Mouse (Mus musculus) CH12.LX (cell line): Measurements from ENCODE around the gene Utp18. TPM values are rescaled to one million over a fixed set of nuclear protein-coding genes. Genes with fewer than 3 reads are reported as not detected.

Experiments
- DNase-seq: peaks from one replicate; pipeline ENCODE4 v3.0.0-alpha.2; 2013; ENCODE audit errors: extremely low read depth
- H3K27ac ChIP-seq: 2 replicates; pipeline ENCODE4 v1.5.1; 2012; ENCODE audit warnings: low read depth, mild to moderate bottlenecking, control low read depth, moderate library complexity; ENCODE audit not compliant: insufficient read depth
- H3K27me3 ChIP-seq: replicated peaks from 2 replicates; pipeline ENCODE3; 2012; ENCODE audit warnings: inconsistent platforms
- H3K36me3 ChIP-seq, 2 experiments: replicated peaks in 1 of 2; 2 replicates each; pipeline versions ENCODE3 to v1.6.1; 2012; ENCODE audit warnings: inconsistent platforms in 1 of 2, low read length in 1 of 2, mild to moderate bottlenecking in 1 of 2, mixed read lengths in 1 of 2, moderate library complexity in 1 of 2; ENCODE audit not compliant: control insufficient read depth in 1 of 2, insufficient read depth in 1 of 2
- H3K4me1 ChIP-seq, 2 experiments: 2 replicates each; pipeline ENCODE4 v1.6.1; 2012; ENCODE audit warnings: inconsistent platforms in 1 of 2, moderate library complexity in 1 of 2; ENCODE audit not compliant: insufficient read depth in 2 of 2, control insufficient read depth in 1 of 2
- H3K4me2 ChIP-seq: 2 replicates; pipeline ENCODE4 v1.6.1; 2012; ENCODE audit warnings: low read depth, mild to moderate bottlenecking, control low read depth; ENCODE audit not compliant: poor library complexity, insufficient read depth, severe bottlenecking
- H3K4me3 ChIP-seq, 3 experiments: fragments of 150-350 bp in 1 of 3; sonication (generic) in 1 of 3; replicated peaks in 1 of 3; 2 replicates each; pipeline versions ENCODE3 to v1.5.1; 2011 to 2012; ENCODE audit warnings: low read depth in 2 of 3, low read length in 2 of 3, mild to moderate bottlenecking in 2 of 3, moderate library complexity in 2 of 3, control low read depth in 1 of 3, improper control_type of control experiment in 1 of 3, inconsistent platforms in 1 of 3, mixed read lengths in 1 of 3; ENCODE audit not compliant: poor library complexity in 1 of 3
- H3K79me2 ChIP-seq: replicated peaks from 2 replicates; pipeline ENCODE4 v1.6.1; 2012; ENCODE audit warnings: mild to moderate bottlenecking, moderate library complexity; ENCODE audit not compliant: control insufficient read depth, poor library complexity, insufficient read depth, severe bottlenecking; ENCODE audit errors: extremely low read depth
- H3K9ac ChIP-seq: 2 replicates; pipeline ENCODE4 v1.6.1; 2012; ENCODE audit warnings: low read depth, mild to moderate bottlenecking, control low read depth, moderate library complexity; ENCODE audit not compliant: insufficient read depth
- H3K9me3 ChIP-seq: replicated peaks from 2 replicates; pipeline ENCODE3; 2012; ENCODE audit warnings: low read length, inconsistent platforms, mixed read lengths
- BHLHE40 ChIP-seq: IDR thresholded peaks from 2 replicates; pipeline ENCODE4 v1.6.1; 2011; ENCODE audit warnings: mild to moderate bottlenecking, low read depth, low read length, improper control_type of control experiment
- CHD1 ChIP-seq: IDR thresholded peaks from 2 replicates; pipeline ENCODE4 v1.6.1; 2012; ENCODE audit warnings: low read depth, low read length, improper control_type of control experiment, inconsistent platforms
- EP300 ChIP-seq: IDR thresholded peaks from 2 replicates; pipeline ENCODE4 v1.6.1; 2011; ENCODE audit warnings: low read length, improper control_type of control experiment
- KAT2A ChIP-seq: IDR thresholded peaks from 2 replicates; pipeline ENCODE4 v1.6.1; 2012; ENCODE audit warnings: low read length, improper control_type of control experiment, inconsistent platforms; ENCODE audit not compliant: insufficient replicate concordance
- MAFK ChIP-seq: IDR thresholded peaks from 2 replicates; pipeline ENCODE4 v1.6.1; 2011; ENCODE audit warnings: low read length, improper control_type of control experiment; ENCODE audit not compliant: insufficient replicate concordance
- MAX ChIP-seq: IDR thresholded peaks from 2 replicates; pipeline ENCODE4 v1.6.1; 2011; ENCODE audit warnings: low read length, improper control_type of control experiment
- MXI1 ChIP-seq: IDR thresholded peaks from 2 replicates; pipeline ENCODE4 v1.6.1; 2011; ENCODE audit warnings: mild to moderate bottlenecking, low read depth, low read length, improper control_type of control experiment
- MYC ChIP-seq: IDR thresholded peaks from 2 replicates; pipeline ENCODE4 v1.6.1; 2011; ENCODE audit warnings: low read depth, mild to moderate bottlenecking, improper control_type of control experiment, low read length
- NRF1 ChIP-seq: IDR thresholded peaks from 2 replicates; pipeline ENCODE4 v1.6.1; 2014; ENCODE audit warnings: low read depth, mild to moderate bottlenecking, inconsistent platforms, low read length, improper control_type of control experiment, moderate library complexity
- PAX5 ChIP-seq: IDR thresholded peaks from 2 replicates; pipeline ENCODE4 v1.6.1; 2012; ENCODE audit warnings: low read length, inconsistent platforms, mixed read lengths
- RAD21 ChIP-seq: IDR thresholded peaks from 2 replicates; pipeline ENCODE4 v1.6.1; 2011; ENCODE audit warnings: low read depth, mild to moderate bottlenecking, low read length, improper control_type of control experiment, moderate library complexity
- RCOR1 ChIP-seq: conservative IDR thresholded peaks from 2 replicates; pipeline ENCODE4 v1.6.1; 2012; ENCODE audit warnings: low read depth, mild to moderate bottlenecking, inconsistent platforms, low read length, improper control_type of control experiment
- SMC3 ChIP-seq: IDR thresholded peaks from 2 replicates; pipeline ENCODE4 v1.6.1; 2011; ENCODE audit warnings: low read depth, low read length, improper control_type of control experiment
- TBP ChIP-seq: conservative IDR thresholded peaks from 2 replicates; pipeline ENCODE4 v1.6.1; 2011; ENCODE audit warnings: low read depth, low read length, improper control_type of control experiment
- USF1 ChIP-seq: IDR thresholded peaks from 2 replicates; pipeline ENCODE4 v1.6.1; 2014; ENCODE audit warnings: low read depth, mild to moderate bottlenecking, inconsistent platforms, low read length, improper control_type of control experiment
- ZC3H11A ChIP-seq: IDR thresholded peaks from 2 replicates; pipeline ENCODE4 v1.6.1; 2012; ENCODE audit warnings: low read depth, mild to moderate bottlenecking, inconsistent platforms, low read length, improper control_type of control experiment
- ZMIZ1 ChIP-seq: IDR thresholded peaks from 2 replicates; pipeline ENCODE4 v1.6.1; 2012; ENCODE audit warnings: low read depth, mild to moderate bottlenecking, inconsistent platforms, low read length, improper control_type of control experiment
- dilution Hi-C: fragments of 300-500 bp; cut with MboI; formaldehyde crosslinking; loops from 2 replicates; pipeline ENCODE4 v1.14.3; 2020; ENCODE audit warnings: low sequenced_read_pairs; ENCODE audit not compliant: extremely low pct_unique_long_range_greater_than_20kb, extremely low pct_ligation_motif_present
- in situ Hi-C: fragments of 300-500 bp; cut with MboI; formaldehyde crosslinking; loops from 3 replicates; pipeline ENCODE4 v1.14.3; 2019; ENCODE audit warnings: low sequenced_read_pairs, low pct_ligation_motif_present, low pct_unique_long_range_greater_than_20kb, mixed read lengths
- polyA plus RNA-seq: library from polyadenylated mRNA; unstranded; fragments of >175 nt; gene quantifications from 2 replicates; pipeline ENCODE4 v1.2.1, GENCODE M21; 2012; ENCODE audit warnings: low read depth; ENCODE audit not compliant: insufficient read length
- total RNA-seq, 2 experiments: library from RNA; depleted of rRNA; stranded (reverse); fragments of 300-350 nt in 1 of 2; fragments of >200 nt in 1 of 2; gene quantifications; 2 replicates each; pipeline ENCODE4 v1.2.3; 2012 to 2014

The Utp18 gene
- total and polyA plus RNA-seq, 3 experiments: 61.8 to 132 (median 93.9) TPM

DNA sequence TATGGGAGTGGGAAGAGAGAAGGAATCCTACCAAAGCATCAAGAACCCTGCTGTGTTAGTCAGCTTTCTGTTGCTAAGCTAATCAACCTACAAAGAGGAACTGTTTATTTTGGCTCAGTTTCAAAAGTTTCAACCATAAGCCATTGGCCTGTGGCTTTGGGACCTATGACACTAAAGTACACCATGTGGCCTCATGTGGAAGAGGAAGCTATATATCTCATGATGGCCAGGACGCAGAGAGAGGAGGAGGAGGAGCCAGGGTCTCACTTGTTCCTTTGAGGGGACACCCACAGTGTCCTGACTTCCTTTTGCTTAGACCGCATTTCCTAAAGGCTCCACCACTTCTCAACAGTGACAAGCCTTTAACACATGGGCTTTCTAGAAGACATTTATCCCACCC is 64.0 kb downstream of the Utp18 start:
- H3K4me2 ChIP-seq: no peak overlapping the region
- no peaks in the 10 kb centered on the region for H3K36me3 ChIP-seq
- H3K79me2 ChIP-seq: no peaks in the 10 kb centered on the region
- dilution Hi-C loops: no loop called here
- in situ Hi-C loops: loop anchor here (25.0 kb wide), 1 partner anchor 309 kb away; no protein-coding TSS in a partner anchor
- H3K4me3 ChIP-seq: no peak overlapping the region
- H3K27ac ChIP-seq: no peak overlapping the region
- peak; percentile 60 for DNase-seq
- H3K9me3 ChIP-seq: no peaks in the 10 kb centered on the region
- no peak overlapping the region for H3K9ac ChIP-seq
- peak; percentile 68; the same call in 1 of the 2 replicates for TF ChIP-seq MYC
- TF ChIP-seq MAX: peak; percentile 50; the same call in 1 of the 2 replicates
- no peak for TF ChIP-seq BHLHE40
- TF ChIP-seq MAFK: no peak
- H3K27me3 ChIP-seq: peaks cover 35% of the 10 kb centered on the region
- H3K4me1 ChIP-seq: peaks cover 8 to 14% of the 10 kb centered on the region in 2 experiments; a peak in 3 of 4 replicates

DNA sequence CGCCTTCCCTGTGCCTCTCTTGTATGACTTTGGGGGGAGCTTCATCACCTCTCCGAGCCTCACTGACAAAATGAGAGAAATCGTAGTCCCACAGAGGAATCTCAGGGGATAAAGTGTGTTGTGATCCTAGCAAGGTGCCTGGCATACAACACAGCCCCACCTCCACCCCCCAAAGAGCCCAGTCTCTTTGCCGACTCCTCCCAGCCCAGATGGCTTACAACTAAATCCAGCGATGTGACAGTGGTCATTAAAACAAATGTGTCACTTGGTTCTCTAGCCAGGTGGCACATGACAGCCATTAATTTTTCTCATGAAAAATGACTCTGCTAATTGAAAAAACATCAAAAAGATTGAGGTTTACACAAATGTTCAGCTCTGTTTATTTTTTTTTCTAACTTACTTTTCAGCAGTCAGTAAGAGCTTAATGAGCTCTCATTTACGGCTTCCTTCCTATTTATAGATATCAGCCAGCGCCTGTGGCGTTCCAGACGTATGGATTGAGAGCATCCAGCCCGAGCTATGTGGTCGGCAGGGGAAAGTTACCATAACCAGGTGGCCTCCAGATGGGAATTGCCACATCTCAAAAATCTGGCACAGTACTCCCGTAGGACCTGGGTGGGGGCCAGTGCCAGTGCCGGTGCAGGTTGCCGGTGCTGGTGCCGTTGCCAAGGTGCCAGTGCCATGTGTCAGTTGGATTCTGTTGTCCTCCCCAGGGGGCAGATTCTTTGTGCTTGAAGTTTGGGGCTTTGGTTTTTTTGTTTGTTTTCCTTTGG is 67.4 kb downstream of the Utp18 start:
- no peaks in the 10 kb centered on the region for H3K36me3 ChIP-seq
- dilution Hi-C loops: no loop called here
- no peak for TF ChIP-seq ZMIZ1
- no peak for TF ChIP-seq NRF1
- TF ChIP-seq RAD21: no peak
- TF ChIP-seq CHD1: no peak
- no peaks in the 10 kb centered on the region for H3K9me3 ChIP-seq
- H3K79me2 ChIP-seq: no peaks in the 10 kb centered on the region
- H3K4me3 ChIP-seq: no peak overlapping the region
- no peak overlapping the region for H3K27ac ChIP-seq
- DNase-seq: no peak
- H3K4me1 ChIP-seq: peaks cover 8 to 14% of the 10 kb centered on the region in 2 experiments; a peak in 3 of 4 replicates
- no peak overlapping the region for H3K4me2 ChIP-seq
- peaks cover 36% of the 10 kb centered on the region for H3K27me3 ChIP-seq
- no peak overlapping the region for H3K9ac ChIP-seq
- in situ Hi-C loops: loop anchor here (25.0 kb wide), 1 partner anchor 306 kb away; no protein-coding TSS in a partner anchor

GRCm38 (mm10) chr11:93812955-93813354 is 72.6 kb downstream of the Utp18 start:
- Histone ChIP-seq H3K27ac (no peak overlapping the region), H3K9me3 (no peaks in the 10 kb centered on the region), H3K9ac (no peak overlapping the region), H3K27me3 (peaks cover 58% of the 10 kb centered on the region), H3K36me3 (no peaks in the 10 kb centered on the region), H3K79me2 (no peaks in the 10 kb centered on the region), H3K4me3 (no peak overlapping the region), H3K4me1 (no peaks in the 10 kb centered on the region), H3K4me2 (peak overlapping the region; percentile 48; the same call in 1 of the 2 replicates)
- TF ChIP-seq MXI1: no peak
- no peak for TF ChIP-seq ZC3H11A
- no peak for TF ChIP-seq BHLHE40
- TF ChIP-seq SMC3: no peak
- TF ChIP-seq RCOR1: no peak
- TF ChIP-seq CHD1: no peak
- no peak for TF ChIP-seq USF1
- TF ChIP-seq ZMIZ1: no peak
- no peak for TF ChIP-seq TBP
- no peak for TF ChIP-seq EP300
- no peak for TF ChIP-seq MYC
- TF ChIP-seq PAX5: no peak
- TF ChIP-seq KAT2A: no peak
- dilution Hi-C loops: no loop called here
- DNase-seq: no peak
- in situ Hi-C loops: loop anchor here (25.0 kb wide), 1 partner anchor 301 kb away; no protein-coding TSS in a partner anchor
